Comparison of ENCODE assay signal across 9 mouse cellular contexts in the genomic region with DNA sequence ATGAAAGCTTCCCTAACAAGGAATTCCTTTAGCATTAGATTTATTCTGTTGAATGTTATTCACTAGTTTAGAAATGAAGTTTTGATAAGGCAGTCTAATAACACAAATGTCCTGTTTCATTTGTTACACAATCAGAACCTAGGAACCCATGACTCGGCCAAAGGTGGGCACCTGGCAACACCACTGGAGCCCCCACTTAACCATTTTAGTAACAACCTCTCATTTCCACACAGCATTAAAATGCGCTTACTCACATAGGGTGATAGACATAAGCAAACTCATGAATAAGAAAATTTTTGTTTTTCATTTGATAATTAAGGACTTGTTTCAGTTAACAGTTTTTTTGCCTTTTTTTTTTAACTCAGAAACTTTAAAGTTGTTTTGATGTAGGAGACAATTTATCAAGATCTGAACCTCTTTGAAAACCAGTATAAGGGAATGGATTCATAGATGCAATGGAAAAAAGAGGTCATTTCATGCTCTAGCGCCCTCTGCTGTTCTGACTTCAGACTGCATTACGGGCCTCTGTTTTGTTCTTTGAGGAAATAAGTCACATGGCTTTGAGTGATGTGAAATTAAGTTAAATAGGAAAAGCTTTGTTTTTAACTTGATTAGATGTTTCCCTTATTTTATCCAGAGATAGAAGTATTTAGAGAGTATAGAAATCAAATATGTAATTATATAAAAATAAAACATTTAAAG. TPM values are rescaled to one million over a fixed set of nuclear protein-coding genes. Genes with fewer than 3 reads are reported as not detected.
DNase-seq lines count a peak whose midpoint lies in the region; ATAC-seq and TF ChIP-seq lines count a peak whose summit lies in the region.
"Had no signal": no experiment of that assay in that cellular context is flagged by ENCODE, and none has a peak within 500 bp of the region (broad histone marks: within the 10 kb centered on the region; RNA-seq: fewer than 3 reads in every experiment).

No protein-coding gene starts in this region.

- H3K4me2 ChIP-seq in heart, embryonic 12.5 days = no peak overlapping the region

- H3K9ac ChIP-seq in heart, embryonic 12.5 days = no peak overlapping the region

- no peak overlapping the region for H3K27ac ChIP-seq in heart, embryonic 12.5 days (ENCODE audit: poor library complexity, severe bottlenecking)
- H3K27ac ChIP-seq in small intestine, adult 2 months (ENCODE audit: insufficient read depth, low read depth, low read length) = no peak overlapping the region
- H3K27ac ChIP-seq: macrophage had no signal

- H3K4me3 ChIP-seq in heart, embryonic 12.5 days = no peak overlapping the region
- no peak overlapping the region for H3K4me3 ChIP-seq in small intestine, adult 2 months (ENCODE audit: low read depth, low read length)

- DNase-seq in heart, adult 18-20 months = peak; percentile 50 to 82
- DNase-seq in WW6 (ENCODE audit: low read depth, low spot score) = peak; percentile 24
- peak; percentile 69 to 80 for DNase-seq in cerebellum, postnatal 25 days
- DNase-seq in gastrocnemius, postnatal 4 days (ENCODE audit: low spot score in 2 of 2) = peak; percentile 20 to 35
- DNase-seq in layer of hippocampus, adult 18-20 months (ENCODE audit: low spot score in 2 of 2) = peak; percentile 38 to 87
- peak; percentile 91 for DNase-seq in lung, postnatal 36 days

- H3K36me3 ChIP-seq in heart, embryonic 12.5 days = peaks cover 15% of the 10 kb centered on the region; the same call in 1 of the 2 replicates
- peaks cover 5% of the 10 kb centered on the region for H3K36me3 ChIP-seq in small intestine, adult 2 months (ENCODE audit: control insufficient read depth, insufficient read depth, low read length)

- peak; percentile 23; the same call in 1 of the 2 replicates for TF ChIP-seq CTCF in small intestine, adult 2 months (IDR thresholded peaks at IDR 0.05; ENCODE audit: extremely low read depth, insufficient read length, insufficient replicate concordance, low read depth, low read length)

- WGBS in heart, embryonic 12.5 days = 53% methylated on average over 4 of the region's 4 CpGs
- 47% methylated on average over 4 of the region's 4 CpGs for WGBS in small intestine, adult 2 months

- H3K4me1 ChIP-seq in heart, embryonic 12.5 days (replicated peaks) = 0 out of 2 replicates have a peak, but pooled peaks cover 2% of the 10 kb centered on the region
- H3K4me1 ChIP-seq in small intestine, adult 2 months (ENCODE audit: control insufficient read depth, insufficient read depth, insufficient read length, low read length) = no peaks in the 10 kb centered on the region

- ATAC-seq in heart, embryonic 12.5 days (ENCODE audit: insufficient number of reproducible peaks, low FRiP score) = no peak

- H3K9me3 ChIP-seq in heart, embryonic 12.5 days (replicated peaks) = no peaks in the 10 kb centered on the region

- no peak for TF ChIP-seq POLR2A in small intestine, adult 2 months (IDR thresholded peaks at IDR 0.05; ENCODE audit: low read depth, low read length)

- H3K27me3 ChIP-seq in heart, embryonic 12.5 days (replicated peaks) = no peaks in the 10 kb centered on the region
- no peaks in the 10 kb centered on the region for H3K27me3 ChIP-seq in small intestine, adult 2 months (ENCODE audit: control insufficient read depth, insufficient read depth, low read length)

RNA-seq across cellular contexts. Expression of a gene that starts 23.7 kb away (rescaled TPM):
- 10 to 100 TPM; 59.8 to 63.8 TPM for total RNA-seq in heart, adult 18-20 months (2021)
- 36.4 and 36.9 TPM in 2 replicates for polyA plus RNA-seq in heart, embryonic 12.5 days (2016; fragmentation: Nextera tagmentation; extraction: Ambion mirVana)
- 10 to 100 TPM; 48.5 to 58.4 TPM for total RNA-seq in gastrocnemius, postnatal 4 days (2021)
- 100 to 1,000 TPM; 100 to 111 TPM for total RNA-seq in layer of hippocampus, adult 18-20 months (2021)
- polyA plus RNA-seq in small intestine, adult 2 months (2012; rRNA removed) = 4.3 and 9.1 TPM in 2 replicates

RNA-seq across cellular contexts. Expression of a gene that starts 25.5 kb away (rescaled TPM):
- total RNA-seq in heart, adult 18-20 months (2021) = 10 to 100 TPM; 48.2 to 56.6 TPM
- 27.2 and 28.5 TPM in 2 replicates for polyA plus RNA-seq in heart, embryonic 12.5 days (2016; fragmentation: Nextera tagmentation; extraction: Ambion mirVana)
- 10 to 100 TPM; 20.3 to 22.3 TPM for total RNA-seq in gastrocnemius, postnatal 4 days (2021)
- 10 to 100 TPM; 32.8 to 35.3 TPM for total RNA-seq in layer of hippocampus, adult 18-20 months (2021)
- 0.29 and 0.80 TPM in 2 replicates for polyA plus RNA-seq in small intestine, adult 2 months (2012; rRNA removed)

Comparison
In these comparisons a context has a peak if more than half of its experiments do, and no peak if none do; other contexts are left out.
1. DNase-seq: peak in every context shown above with its lines; median percentile 91 in lung, postnatal 36 days; 74 in cerebellum, postnatal 25 days; 66 in heart, adult 18-20 months; 62 in layer of hippocampus, adult 18-20 months; 28 in gastrocnemius, postnatal 4 days; 24 in WW6.